Mouse (Mus musculus) frontal cortex, postnatal 10 days (tissue): ENCODE results near the gene 4930579G24Rik.

Experiments
- DNase-seq, 2 experiments: peaks; one replicate each; pipeline ENCODE4 v3.0.0; 2022; ENCODE audit warnings: low spot score in 2 of 2, mixed read lengths in 1 of 2

4930579G24Rik gene

GRCm38 (mm10) chr3:79628561-79629415, at the start of gene 4930579G24Rik:
Gene 4930579G24Rik, plus strand, starts transcription at chr3:79629079.
- DNase-seq, result peak; percentile 96 to 99

GRCm38 (mm10) chr3:79579891-79580575, 48.8 kb upstream of the 4930579G24Rik start:
- no peak for DNase-seq

- peak; percentile 80 to 88 for DNase-seq
Observed at GRCm38 (mm10) chr3:79586804-79587203, 42.1 kb upstream of the 4930579G24Rik start.

GRCm38 (mm10) chr3:79589671-79590070, 39.2 kb upstream of the 4930579G24Rik start:
- no peak for DNase-seq

GRCm38 (mm10) chr3:79590863-79591792, 37.8 kb upstream of the 4930579G24Rik start, which contains the start of gene Ppid:
Gene Ppid, plus strand, starts transcription at chr3:79591342.
- peak; percentile 40 to 74 for DNase-seq

- DNase-seq, result no peak
Observed at GRCm38 (mm10) chr3:79591793-79592471, 36.9 kb upstream of the 4930579G24Rik start.

- DNase-seq, result no peak
Observed at GRCm38 (mm10) chr3:79595468-79595867, 33.4 kb upstream of the 4930579G24Rik start.

- DNase-seq, result no peak
Observed at GRCm38 (mm10) chr3:79609886-79610285, 19.0 kb upstream of the 4930579G24Rik start.

- no peak for DNase-seq
Observed at GRCm38 (mm10) chr3:79627484-79628181, 1.2 kb upstream of the 4930579G24Rik start.

- DNase-seq, result no peak
Observed at GRCm38 (mm10) chr3:79628182-79628560, 708 bp upstream of the 4930579G24Rik start.

- DNase-seq, result peak; percentile 62 to 79
Observed at GRCm38 (mm10) chr3:79629416-79629730, 494 bp downstream of the 4930579G24Rik start, which contains the start of gene Etfdh. Gene Etfdh, minus strand, starts transcription at chr3:79629500.

GRCm38 (mm10) chr3:79652129-79652528, 23.2 kb downstream of the 4930579G24Rik start:
- DNase-seq, result no peak

GRCm38 (mm10) chr3:79656682-79657081, 27.8 kb downstream of the 4930579G24Rik start:
- DNase-seq, result no peak

- DNase-seq, result peak in 1 of 2 experiments; percentile 26
Observed at GRCm38 (mm10) chr3:79664787-79665408, 36.0 kb downstream of the 4930579G24Rik start.

GRCm38 (mm10) chr3:79670556-79670955, 41.7 kb downstream of the 4930579G24Rik start:
- DNase-seq, result no peak

GRCm38 (mm10) chr3:79672188-79672587, 43.3 kb downstream of the 4930579G24Rik start:
- no peak for DNase-seq

- peak; percentile 20 to 56 for DNase-seq
Observed at GRCm38 (mm10) chr3:79673082-79673481, 44.2 kb downstream of the 4930579G24Rik start.

- no peak for DNase-seq
Observed at GRCm38 (mm10) chr3:79674641-79675040, 45.8 kb downstream of the 4930579G24Rik start.

GRCm38 (mm10) chr3:79676411-79676810, 47.5 kb downstream of the 4930579G24Rik start:
- no peak for DNase-seq
